Mouse (Mus musculus): ENCODE results near the gene Slc44a1.

Gene Slc44a1

GRCm38 (mm10) chr4:53431585-53432234 is 8.5 kb upstream of the Slc44a1 start:
- peak; percentile 64 for DNase-seq

- no peak for DNase-seq
These were observed 3.0 kb upstream of the Slc44a1 start for GRCm38 (mm10) chr4:53437110-53437755.

- DNase-seq, result no peak
These were observed 1.8 kb upstream of the Slc44a1 start for GRCm38 (mm10) chr4:53438386-53438785.

- no peak for DNase-seq
These were observed 1.3 kb upstream of the Slc44a1 start for GRCm38 (mm10) chr4:53438836-53439480.

GRCm38 (mm10) chr4:53439636-53440009 is 590 bp upstream of the Slc44a1 start:
- DNase-seq, result no peak

- DNase-seq, result peak; percentile 84
These were observed 781 bp downstream of the Slc44a1 start for GRCm38 (mm10) chr4:53440816-53441571.

- DNase-seq, result no peak
These were observed 1.5 kb downstream of the Slc44a1 start for GRCm38 (mm10) chr4:53441683-53442082.

GRCm38 (mm10) chr4:53446216-53446615 is 6.0 kb downstream of the Slc44a1 start:
- no peak for DNase-seq

GRCm38 (mm10) chr4:53447773-53448172 is 7.6 kb downstream of the Slc44a1 start:
- DNase-seq, result no peak

- no peak for DNase-seq
These were observed 10.5 kb downstream of the Slc44a1 start for GRCm38 (mm10) chr4:53450736-53451135.

- no peak for DNase-seq
These were observed 11.7 kb downstream of the Slc44a1 start for GRCm38 (mm10) chr4:53451887-53452286.

- DNase-seq, result no peak
These were observed 12.2 kb downstream of the Slc44a1 start for GRCm38 (mm10) chr4:53452457-53452856.

- no peak for DNase-seq
These were observed 13.0 kb downstream of the Slc44a1 start for GRCm38 (mm10) chr4:53452976-53453889.

GRCm38 (mm10) chr4:53455885-53456284 is 15.7 kb downstream of the Slc44a1 start:
- no peak for DNase-seq

GRCm38 (mm10) chr4:53456570-53456969 is 16.4 kb downstream of the Slc44a1 start:
- no peak for DNase-seq

- no peak for DNase-seq
These were observed 18.3 kb downstream of the Slc44a1 start for GRCm38 (mm10) chr4:53458503-53458902.

- DNase-seq, result no peak
These were observed 19.5 kb downstream of the Slc44a1 start for GRCm38 (mm10) chr4:53459697-53460096.

GRCm38 (mm10) chr4:53461026-53461425 is 20.8 kb downstream of the Slc44a1 start:
- peak; percentile 87 for DNase-seq

GRCm38 (mm10) chr4:53462069-53462468 is 21.9 kb downstream of the Slc44a1 start:
- DNase-seq, result no peak

- DNase-seq, result no peak
These were observed 22.5 kb downstream of the Slc44a1 start for GRCm38 (mm10) chr4:53462505-53463251.

- no peak for DNase-seq
These were observed 25.7 kb downstream of the Slc44a1 start for GRCm38 (mm10) chr4:53465887-53466286.

- DNase-seq, result no peak
These were observed 28.8 kb downstream of the Slc44a1 start for GRCm38 (mm10) chr4:53469007-53469406.

Data from cerebellum, adult 9-11 months (tissue).